Mouse (Mus musculus) mouse trophoblast stem cell (cell line): ENCODE measurements around the gene Trio.
"Not testable (repeated sequence)": the region's sequence is repeated elsewhere in the genome, so short reads cannot be mapped to it uniquely, and the experiment has no call there.

Experiments used
- in situ Hi-C, 2 experiments: fragments of 300-500 bp; cut with MseI, MboI; formaldehyde crosslinking; loops; 2 replicates in 1 of 2; 3 replicates in 1 of 2; pipeline ENCODE4 v1.15.1; 2025

Gene Trio

GRCm38 (mm10) chr15:27841696-27842095 lies 184.0 kb downstream of the Trio start:
- in situ Hi-C loops: no loop called here

GRCm38 (mm10) chr15:27840579-27840978 lies 185.1 kb downstream of the Trio start:
- in situ Hi-C loops: no loop called here

DNA sequence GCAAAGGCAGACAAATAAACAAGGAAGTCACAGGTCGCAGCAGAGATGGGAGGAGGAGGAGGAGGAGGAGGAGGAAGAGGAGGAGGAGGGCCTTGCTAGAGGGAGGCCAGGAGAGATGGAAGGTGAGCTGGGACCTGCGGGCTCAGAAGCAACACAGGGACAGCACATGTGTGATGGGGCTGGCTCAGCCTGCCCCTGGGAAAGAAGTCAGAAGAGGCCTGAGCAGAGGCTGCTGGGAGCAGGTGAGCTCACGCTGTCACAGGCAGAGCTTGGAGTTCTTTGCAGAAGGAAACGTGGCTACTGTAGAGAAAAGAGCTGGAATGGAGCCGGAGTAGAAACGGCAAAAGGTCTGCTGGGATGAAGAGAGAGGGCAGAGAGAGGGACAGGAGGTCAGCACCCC lies 185.5 kb downstream of the Trio start:
- in situ Hi-C loops: no loop called here

DNA sequence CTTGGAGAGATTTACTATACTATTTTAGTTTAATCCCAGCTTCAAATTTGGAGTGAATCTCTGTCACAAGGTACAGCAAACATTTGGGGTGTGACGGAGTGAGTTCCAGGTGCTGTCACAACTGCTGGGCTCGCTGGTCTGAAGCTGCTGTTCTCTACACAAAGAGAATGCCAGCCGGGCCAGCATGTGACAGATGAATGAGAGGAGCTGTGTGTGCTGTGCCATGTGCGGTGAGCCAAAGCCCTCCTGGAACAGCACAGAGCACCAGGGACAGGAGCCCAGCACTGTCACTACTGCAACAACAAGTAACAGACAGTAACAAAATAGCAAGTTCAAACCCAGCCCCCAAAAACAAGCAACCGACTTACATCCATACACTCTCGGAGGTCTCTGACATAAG lies 194.0 kb downstream of the Trio start:
- in situ Hi-C loops: no loop called here

- in situ Hi-C loops: not testable (repeated sequence)
Measured at GRCm38 (mm10) chr15:27827871-27828270, 197.8 kb downstream of the Trio start.

DNA sequence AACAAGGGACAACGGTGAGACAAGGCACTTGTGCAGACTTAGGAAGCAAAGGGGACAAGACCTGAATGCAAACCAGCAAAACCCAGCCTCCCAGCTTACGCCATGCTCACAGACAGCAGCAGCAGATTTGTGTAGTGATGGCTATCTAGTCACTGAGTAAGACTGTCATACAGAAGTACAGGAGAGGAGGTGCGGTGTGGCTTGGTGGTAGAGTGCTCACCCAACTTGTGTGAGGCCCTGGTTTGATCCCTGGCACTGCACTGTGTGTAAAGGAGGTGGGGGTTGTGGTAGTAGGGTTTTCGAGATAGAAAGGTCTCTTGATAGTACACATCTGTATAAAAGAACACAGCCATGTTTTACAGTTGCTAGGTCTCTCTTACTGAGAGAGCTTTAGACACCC lies 198.8 kb downstream of the Trio start:
- in situ Hi-C loops: no loop called here

- in situ Hi-C loops: no loop called here
Measured at GRCm38 (mm10) chr15:27826048-27826637, 199.5 kb downstream of the Trio start.

GRCm38 (mm10) chr15:27825390-27825789 lies 200.3 kb downstream of the Trio start:
- in situ Hi-C loops: no loop called here

GRCm38 (mm10) chr15:27823581-27823980 lies 202.1 kb downstream of the Trio start:
- in situ Hi-C loops: no loop called here

- in situ Hi-C loops: no loop called here
Measured at GRCm38 (mm10) chr15:27822461-27822860, 203.2 kb downstream of the Trio start.

DNA sequence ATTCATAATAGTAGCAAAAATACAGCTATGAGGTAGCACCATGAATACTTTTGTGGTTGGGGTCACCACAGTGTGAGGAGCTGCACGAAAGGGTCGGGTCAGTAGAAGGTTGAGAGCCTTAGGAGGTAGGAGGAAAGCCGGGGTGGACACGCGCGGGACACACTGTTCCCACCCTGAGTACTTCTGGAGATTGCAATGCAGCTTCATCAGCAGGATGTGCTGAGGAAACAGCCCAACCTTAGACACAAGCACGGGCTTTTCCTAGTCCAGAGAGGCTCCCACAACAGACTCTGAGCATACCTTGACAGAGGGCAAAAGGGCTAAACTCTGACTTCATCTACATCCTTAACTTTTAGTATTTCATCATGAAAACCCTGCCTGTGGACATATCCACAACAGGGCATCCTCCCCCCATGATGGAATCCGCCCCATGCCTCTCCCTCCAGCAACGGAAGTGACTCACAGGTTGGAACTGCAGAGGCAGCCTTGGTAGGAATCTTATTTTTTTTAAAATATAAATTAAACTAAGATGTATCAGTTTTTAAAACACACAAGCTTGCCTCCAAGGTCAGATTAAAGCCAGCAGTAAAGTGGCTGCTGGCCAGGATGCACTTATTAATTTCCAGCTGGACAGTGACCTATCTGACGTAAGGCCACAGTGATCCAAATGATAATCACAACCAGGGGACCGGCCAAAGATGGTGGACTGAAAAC lies 203.8 kb downstream of the Trio start:
- in situ Hi-C loops: no loop called here

GRCm38 (mm10) chr15:27817096-27817495 lies 208.6 kb downstream of the Trio start:
- in situ Hi-C loops: no loop called here

DNA sequence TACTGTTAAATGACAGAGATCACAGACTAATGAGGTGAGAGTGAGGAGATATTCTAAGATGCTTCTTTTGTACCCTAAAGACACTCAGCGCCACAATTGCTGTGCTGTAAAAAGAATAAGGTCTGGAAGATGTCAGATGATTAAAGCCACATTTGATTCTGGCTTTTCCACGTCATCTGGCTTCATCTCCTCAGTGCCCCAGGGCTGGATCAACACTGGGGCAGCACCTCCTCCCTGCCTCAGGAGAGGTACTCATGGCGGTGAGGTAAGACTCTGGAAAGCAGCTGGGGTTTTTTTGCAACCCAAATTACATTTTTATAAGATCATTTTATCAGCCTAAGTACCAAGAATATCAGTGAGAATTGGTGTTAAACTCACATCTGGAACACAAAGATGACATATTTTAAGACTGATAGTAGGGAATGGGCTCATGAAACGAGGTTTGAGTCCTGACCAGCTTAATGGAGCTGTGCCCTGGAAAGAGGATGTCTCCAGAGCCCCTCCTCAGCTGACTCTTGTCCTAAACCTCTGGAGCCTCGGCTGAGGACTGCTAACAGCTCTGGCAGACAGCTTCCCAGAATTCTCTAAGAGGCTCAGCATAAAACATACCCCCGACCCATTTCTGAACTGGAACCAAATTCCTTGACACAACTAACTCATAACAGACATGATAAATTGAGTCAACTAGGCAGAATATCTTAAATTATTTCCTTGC lies 210.8 kb downstream of the Trio start:
- in situ Hi-C loops: no loop called here

DNA sequence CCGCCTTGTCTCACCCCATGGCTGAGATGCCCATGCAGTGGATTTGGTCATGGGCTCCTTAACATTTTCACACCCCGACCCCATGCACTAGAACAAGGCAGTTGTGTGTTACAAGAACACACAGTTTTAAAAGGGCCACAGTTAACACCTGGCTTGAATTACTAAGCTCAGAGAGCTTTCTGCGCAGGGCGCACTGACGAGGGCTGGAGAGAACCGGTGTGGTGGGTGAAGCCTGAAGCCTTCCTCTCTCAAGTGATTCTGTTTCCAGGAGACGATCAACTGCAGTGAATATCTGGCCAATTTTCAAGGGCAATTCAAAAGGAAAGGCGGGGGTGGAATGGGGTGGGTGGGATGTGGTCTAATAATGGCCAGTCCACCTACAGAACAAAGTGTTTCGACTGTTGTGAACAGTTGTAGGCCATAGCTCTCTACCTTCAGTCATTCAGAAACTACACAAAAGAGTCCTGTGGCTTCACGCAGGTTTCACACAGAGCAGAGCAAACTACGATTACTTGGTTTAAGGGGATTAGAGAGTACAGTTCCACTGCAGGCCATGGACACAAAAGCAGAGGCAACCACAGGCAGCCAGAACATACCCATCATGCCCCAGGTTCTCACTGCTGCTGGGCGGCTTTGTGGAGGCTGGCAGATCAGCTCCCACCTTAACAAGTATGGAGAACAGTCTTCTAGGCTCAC lies 214.7 kb downstream of the Trio start:
- in situ Hi-C loops: no loop called here

GRCm38 (mm10) chr15:27810262-27810661 lies 215.4 kb downstream of the Trio start:
- in situ Hi-C loops: no loop called here

DNA sequence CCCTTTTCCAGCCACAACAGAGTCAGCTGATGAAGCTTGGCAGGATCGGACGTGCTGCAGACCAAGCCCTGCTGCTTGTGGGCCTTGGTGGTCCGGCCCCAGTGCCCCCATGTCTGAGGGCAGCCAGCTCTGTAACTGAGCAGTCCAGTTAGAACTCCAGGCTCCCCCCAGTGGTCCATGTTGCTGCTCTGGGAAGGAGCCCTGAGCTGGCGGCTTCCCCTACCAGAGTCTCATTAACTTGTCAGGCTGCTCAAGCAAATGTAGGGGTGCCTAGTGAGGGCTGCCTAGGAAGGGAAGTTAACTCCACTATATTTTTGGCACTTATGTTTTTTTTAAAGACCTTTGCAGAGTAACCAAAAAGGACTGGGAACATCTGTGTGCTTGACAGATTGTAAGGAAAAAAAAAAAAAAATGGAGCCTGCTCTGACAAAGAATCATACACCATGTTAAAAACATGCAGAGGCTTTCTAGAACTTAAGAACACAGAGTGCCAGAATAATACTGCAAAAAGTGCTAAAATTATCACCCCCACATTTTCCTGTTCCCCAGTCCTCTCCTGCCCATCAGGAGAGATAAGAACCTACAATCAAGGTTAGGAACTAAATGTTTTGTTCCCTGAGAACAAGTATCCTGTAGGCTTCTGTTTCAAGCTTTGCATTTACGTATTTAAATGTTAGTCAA lies 216.9 kb downstream of the Trio start:
- in situ Hi-C loops: no loop called here

DNA sequence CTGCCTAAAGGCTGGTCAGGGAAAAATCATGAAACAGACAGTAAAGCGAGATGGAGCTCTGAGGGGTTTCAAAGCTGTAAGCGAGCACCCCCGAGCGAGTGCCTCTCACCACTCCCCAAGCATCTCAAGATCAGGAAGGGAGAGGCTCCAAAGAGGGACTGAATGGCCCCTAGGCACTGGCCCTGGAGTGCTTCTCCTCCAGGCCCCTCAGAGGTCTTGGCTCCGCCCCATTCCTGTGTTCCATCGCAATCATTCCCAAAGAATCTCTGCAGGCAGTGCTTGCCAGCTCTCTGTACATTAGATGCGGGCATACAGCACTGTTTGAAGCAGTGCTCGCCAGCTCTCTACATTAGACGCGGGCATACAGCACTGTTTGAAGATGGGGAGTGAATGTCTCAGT lies 219.4 kb downstream of the Trio start:
- in situ Hi-C loops: no loop called here

DNA sequence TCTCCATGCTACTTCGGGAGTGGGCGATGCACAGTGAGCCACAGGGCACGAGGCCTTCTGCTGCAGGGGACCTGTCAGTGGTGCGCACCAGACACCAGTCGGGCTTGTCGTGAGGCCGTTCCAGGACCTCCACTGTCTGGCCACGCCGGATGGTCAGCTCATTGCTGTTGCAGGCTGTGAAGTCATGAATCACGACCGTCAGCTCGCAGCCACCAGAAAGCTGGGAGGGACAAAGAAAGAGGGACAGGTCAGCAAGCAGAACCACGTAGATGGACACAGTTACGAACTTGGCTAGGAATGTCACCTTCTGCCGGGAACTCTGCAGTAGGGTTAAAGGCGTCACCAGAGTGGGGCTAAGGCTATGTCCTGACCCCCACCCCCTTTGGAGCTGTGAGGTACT lies 220.0 kb downstream of the Trio start:
- in situ Hi-C loops: no loop called here

- in situ Hi-C loops: no loop called here
Measured at GRCm38 (mm10) chr15:27804447-27804846, 221.2 kb downstream of the Trio start.

DNA sequence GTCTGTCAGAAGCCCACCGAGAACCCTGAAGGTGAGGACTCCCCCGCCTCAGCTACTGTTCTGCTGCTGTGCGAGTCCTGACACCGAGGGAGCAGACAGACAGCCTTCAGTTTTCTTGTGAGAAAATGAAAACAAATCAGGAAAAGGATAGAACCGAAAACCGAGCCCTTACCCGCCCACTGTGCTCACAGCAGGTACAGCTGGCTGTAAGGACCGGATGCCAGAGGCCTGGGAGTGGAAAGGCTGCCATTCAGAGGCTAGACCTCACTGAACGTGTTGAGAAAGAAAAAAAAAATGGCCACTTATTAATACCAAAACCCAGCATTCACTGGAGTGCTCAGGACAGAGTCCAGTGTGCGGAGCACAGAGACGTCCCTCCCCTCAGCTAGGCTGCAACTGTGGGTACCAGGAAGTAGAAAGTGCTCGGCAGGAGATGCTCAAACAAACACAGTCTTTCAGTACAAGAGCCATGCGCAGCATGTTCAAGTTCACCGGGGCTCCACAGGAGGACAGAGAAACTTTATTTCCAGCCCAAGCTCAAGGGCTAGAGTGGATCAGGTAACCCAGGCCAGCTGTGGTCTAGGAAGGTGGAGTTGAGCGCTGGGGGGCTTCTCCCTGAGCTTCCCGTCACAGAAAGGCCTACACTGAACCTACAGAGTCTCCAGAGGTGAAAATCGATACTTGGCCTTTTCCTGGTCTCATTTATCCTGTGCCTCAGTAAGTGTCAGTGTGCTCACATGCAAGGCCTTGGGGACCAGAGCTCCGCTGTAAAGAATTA lies 221.9 kb downstream of the Trio start:
- in situ Hi-C loops: no loop called here

- in situ Hi-C loops: no loop called here
Measured at GRCm38 (mm10) chr15:27802243-27802642, 223.4 kb downstream of the Trio start.
